Mouse (Mus musculus): Measurements from ENCODE around the gene Rpl26. TPM values are rescaled to one million over a fixed set of nuclear protein-coding genes. Genes with fewer than 3 reads are reported as not detected.

The Rpl26 gene
- total RNA-seq (2021), result 1,000 to 10,000 TPM in 1 of 2 experiments, 100 to 1,000 TPM in 1; 992 to 1,013 TPM
- long read RNA-seq, experiment 1, transcript Rpl26-201 (4 exons, 526 nt), result major isoform, 175 of 193 reads
- long read RNA-seq, experiment 1, partial matches to known transcripts, result 12 of 193 reads
- long read RNA-seq, experiment 1, other reads (novel, unspliced or antisense), result 3 of 193 reads
- long read RNA-seq, experiment 2, transcript Rpl26-201 (4 exons, 526 nt), result major isoform, 171 of 191 reads
- long read RNA-seq, experiment 2, partial matches to known transcripts, result 10 of 191 reads
- long read RNA-seq, experiment 2, other reads (novel, unspliced or antisense), result 6 of 191 reads

- peak; percentile 97 for DNase-seq
These were observed at the start of gene Rpl26 for GRCm38 (mm10) chr11:68901351-68902046. TSS of gene Rpl26 (plus strand) at chr11:68901583.

GRCm38 (mm10) chr11:68851644-68852485 lies 49.5 kb upstream of the Rpl26 start:
- DNase-seq, result no peak

- DNase-seq, result peak; percentile 75
These were observed 48.9 kb upstream of the Rpl26 start for GRCm38 (mm10) chr11:68852486-68852901.

GRCm38 (mm10) chr11:68852932-68853409 lies 48.4 kb upstream of the Rpl26 start:
- peak; percentile 99 for DNase-seq

- DNase-seq, result no peak
These were observed 47.6 kb upstream of the Rpl26 start for GRCm38 (mm10) chr11:68853611-68854401.

GRCm38 (mm10) chr11:68854621-68855020 lies 46.8 kb upstream of the Rpl26 start:
- DNase-seq, result no peak

- DNase-seq, result no peak
These were observed 44.1 kb upstream of the Rpl26 start for GRCm38 (mm10) chr11:68857329-68857728.

- no peak for DNase-seq
These were observed 41.3 kb upstream of the Rpl26 start for GRCm38 (mm10) chr11:68859943-68860593.

- no peak for DNase-seq
These were observed 39.1 kb upstream of the Rpl26 start for GRCm38 (mm10) chr11:68862260-68862659.

- no peak for DNase-seq
These were observed 37.7 kb upstream of the Rpl26 start for GRCm38 (mm10) chr11:68863631-68864091.

GRCm38 (mm10) chr11:68864544-68865189 lies 36.7 kb upstream of the Rpl26 start:
- peak; percentile 67 for DNase-seq

- no peak for DNase-seq
These were observed 30.1 kb upstream of the Rpl26 start for GRCm38 (mm10) chr11:68871277-68871676.

GRCm38 (mm10) chr11:68871748-68872147 lies 29.6 kb upstream of the Rpl26 start, which contains the start of gene Ndel1:
TSS of gene Ndel1 (minus strand) at chr11:68871858.
- peak; percentile 20 for DNase-seq

GRCm38 (mm10) chr11:68874841-68875240 lies 26.5 kb upstream of the Rpl26 start:
- peak; percentile 67 for DNase-seq

GRCm38 (mm10) chr11:68878811-68879210 lies 22.6 kb upstream of the Rpl26 start:
- no peak for DNase-seq

GRCm38 (mm10) chr11:68882107-68882506 lies 19.3 kb upstream of the Rpl26 start:
- DNase-seq, result no peak

- no peak for DNase-seq
These were observed 17.5 kb upstream of the Rpl26 start for GRCm38 (mm10) chr11:68883843-68884242.

GRCm38 (mm10) chr11:68884368-68884767 lies 17.0 kb upstream of the Rpl26 start:
- DNase-seq, result no peak

- DNase-seq, result no peak
These were observed 15.3 kb upstream of the Rpl26 start for GRCm38 (mm10) chr11:68886091-68886490.

GRCm38 (mm10) chr11:68888253-68888652 lies 13.1 kb upstream of the Rpl26 start, which contains the start of gene Rnf222:
TSS of gene Rnf222 (plus strand) at chr11:68888553.
- DNase-seq, result no peak

All from gastrocnemius, postnatal 10 days (tissue).